Mouse (Mus musculus) small intestine, adult 2 months (tissue): ENCODE measurements around the gene Dnah9.

Experiments
- CTCF ChIP-seq: fragments of 200-500 bp; IDR thresholded peaks from 2 replicates; pipeline ENCODE4 v1.5.1; 2012; ENCODE audit warnings: low read depth, mild to moderate bottlenecking, control low read depth, inconsistent platforms, low read length, moderate library complexity, mixed read lengths; ENCODE audit not compliant: insufficient replicate concordance, insufficient read length; ENCODE audit errors: extremely low read depth
- POLR2A ChIP-seq: fragments of 200-500 bp; IDR thresholded peaks from 2 replicates; pipeline ENCODE4 v1.6.1; 2012; ENCODE audit warnings: low read depth, mild to moderate bottlenecking, control low read depth, inconsistent platforms, low read length, moderate library complexity

- TF ChIP-seq CTCF (peak; percentile 58; the same call in 1 of the 2 replicates), POLR2A (no peak)
Observed at GRCm38 (mm10) chr11:66122017-66122416, 46.3 kb downstream of the Dnah9 start.
